Comparison of ENCODE assay signal across 14 mouse cellular contexts in the genomic region with DNA sequence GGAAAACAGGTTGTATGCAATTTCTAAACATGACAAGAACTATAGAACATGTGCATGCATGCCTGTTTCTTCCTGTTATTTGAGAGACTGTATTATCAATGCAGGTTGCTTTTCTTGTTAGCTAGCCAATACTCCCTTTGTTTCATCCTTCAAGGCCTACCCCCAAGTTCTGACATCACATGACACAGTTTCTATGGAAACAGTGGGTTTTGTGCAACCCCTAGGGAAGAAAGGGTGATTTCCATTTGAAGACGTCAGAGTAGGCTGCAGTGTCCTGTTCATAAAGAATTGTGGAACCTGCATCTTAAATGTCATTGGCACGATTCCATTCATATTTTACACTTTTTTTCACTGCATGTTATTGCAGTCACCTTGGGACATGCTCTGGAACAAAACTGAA.
DNase-seq lines count a peak whose midpoint lies in the region; ATAC-seq lines count a peak whose summit lies in the region.
"Had no signal": no experiment of that assay in that cellular context is flagged by ENCODE, and none has a peak within 500 bp of the region (broad histone marks: within the 10 kb centered on the region; RNA-seq: fewer than 3 reads in every experiment).

No protein-coding gene starts in this region.

- no peaks in the 10 kb centered on the region for H3K9me3 ChIP-seq in hindbrain, embryonic 13.5 days
- H3K9me3 ChIP-seq in midbrain, embryonic 12.5 days, result no peaks in the 10 kb centered on the region
- H3K9me3 ChIP-seq: embryonic facial prominence, embryonic 12.5 days had no signal

- H3K9ac ChIP-seq in hindbrain, embryonic 13.5 days, result no peak overlapping the region
- no peak overlapping the region for H3K9ac ChIP-seq in midbrain, embryonic 12.5 days (replicated peaks)
- H3K9ac ChIP-seq: embryonic facial prominence, embryonic 12.5 days; liver, embryonic 14.5 days had no signal

- ATAC-seq in hindbrain, embryonic 13.5 days (ENCODE audit: low FRiP score), result peak; percentile 79
- ATAC-seq in midbrain, embryonic 12.5 days (ENCODE audit: low FRiP score, low read depth), result peak; percentile 82
- ATAC-seq in monocyte, adult 5-6 weeks (replicated peaks; ENCODE audit: insufficient number of reproducible peaks, low FRiP score, low TSS enrichment, poor library complexity, severe bottlenecking), result no peak

- no peaks in the 10 kb centered on the region for H3K36me3 ChIP-seq in hindbrain, embryonic 13.5 days
- no peaks in the 10 kb centered on the region for H3K36me3 ChIP-seq in midbrain, embryonic 12.5 days
- H3K36me3 ChIP-seq: embryonic facial prominence, embryonic 12.5 days had no signal

- no peak overlapping the region for H3K4me2 ChIP-seq in hindbrain, embryonic 13.5 days
- no peak overlapping the region for H3K4me2 ChIP-seq in midbrain, embryonic 12.5 days (replicated peaks)
- H3K4me2 ChIP-seq: embryonic facial prominence, embryonic 12.5 days had no signal

- H3K27ac ChIP-seq in hindbrain, embryonic 13.5 days, result no peak overlapping the region
- peak overlapping the region; percentile 46; the same call in 1 of the 2 replicates for H3K27ac ChIP-seq in midbrain, embryonic 12.5 days (replicated peaks)
- H3K27ac ChIP-seq: embryonic facial prominence, embryonic 12.5 days; liver, embryonic 14.5 days had no signal

- H3K4me1 ChIP-seq in hindbrain, embryonic 13.5 days (replicated peaks), result peaks cover 13% of the 10 kb centered on the region
- peaks cover 14% of the 10 kb centered on the region for H3K4me1 ChIP-seq in midbrain, embryonic 12.5 days
- H3K4me1 ChIP-seq: embryonic facial prominence, embryonic 12.5 days had no signal

- DNase-seq in retina, postnatal 1 day, result peak; percentile 14
- DNase-seq in retina, embryonic 14.5 days (ENCODE audit: low spot score), result no peak
- DNase-seq in thymus, postnatal 14 days, result no peak
- DNase-seq in kidney, postnatal 14 days, result no peak
- DNase-seq: cerebellum, adult 18-20 months; gastrocnemius, postnatal 36 days; kidney, adult 8-10 months; lung, postnatal 36 days; thymus, adult 18-20 months had no signal

- no peaks in the 10 kb centered on the region for H3K27me3 ChIP-seq in hindbrain, embryonic 13.5 days
- no peaks in the 10 kb centered on the region for H3K27me3 ChIP-seq in midbrain, embryonic 12.5 days

- 13% methylated on average over 2 of the region's 2 CpGs for WGBS in hindbrain, embryonic 13.5 days
- 19% methylated on average over 2 of the region's 2 CpGs for WGBS in midbrain, embryonic 12.5 days

- no peak overlapping the region for H3K4me3 ChIP-seq in hindbrain, embryonic 13.5 days
- no peak overlapping the region for H3K4me3 ChIP-seq in midbrain, embryonic 12.5 days
- H3K4me3 ChIP-seq: embryonic facial prominence, embryonic 12.5 days had no signal
